Mouse (Mus musculus) Patski (cell line): ENCODE data around the gene Gm20909. TPM values are rescaled to one million over a fixed set of nuclear protein-coding genes. Genes with fewer than 3 reads are reported as not detected.
"Not testable (repeated sequence)": the region's sequence is repeated elsewhere in the genome, so short reads cannot be mapped to it uniquely, and the experiment has no call there.

ENCODE experiments used
- ATAC-seq: fragments of 100-300 bp; one replicate; pipeline ENCODE4 v1.8.0; 2021
- CTCF ChIA-PET: fragments of 350-600 bp; sonication (Branson Sonifier 250); formaldehyde crosslinking; loops from one replicate; lab custom pipeline; 2022; ENCODE audit warnings: inconsistent platforms; lab: Charles Lee
- POLR2A ChIA-PET: fragments of 350-600 bp; sonication (Branson Sonifier 250); formaldehyde crosslinking; loops from one replicate; lab custom pipeline; 2022; ENCODE audit warnings: antibody characterized with exemption, inconsistent platforms; lab: Charles Lee
- DNase-seq: peaks from one replicate; pipeline ENCODE4 v3.0.0-alpha.2; 2011; ENCODE audit warnings: low read depth, low spot score
- H3K27me3 ChIP-seq: fragments of 371-371 bp; one replicate; pipeline ENCODE4 v1.5.1; 2021
- in situ Hi-C: fragments of 300-500 bp; cut with MboI; formaldehyde crosslinking; loops from 3 replicates; pipeline ENCODE4 v1.11.1; 2018; ENCODE audit warnings: low pct_unique_long_range_greater_than_20kb, mixed read lengths
- polyA plus RNA-seq: library from polyadenylated mRNA; unstranded; gene quantifications from one replicate; pipeline ENCODE4 v1.2.3, GENCODE M21; 2021

Gene Gm20909
- not detected for polyA plus RNA-seq

- CTCF ChIA-PET, POLR2A ChIA-PET, H3K27me3 ChIP-seq, DNase-seq, in situ Hi-C loops, ATAC-seq: not testable (repeated sequence)
These were observed at the start of gene Gm20909 for GRCm38 (mm10) chrY:21164270-21164669. Gene Gm20909 (plus strand): TSS chrY:21164570.

Other genes with a start within 250 kb of the Gm20909 start
- not detected for gene Gm29866, start 170.9 kb upstream of the Gm20909 start, polyA plus RNA-seq
- not detected for gene Gm20865, start 77.0 kb downstream of the Gm20909 start, polyA plus RNA-seq